Mouse (Mus musculus) neural tube, embryonic 14.5 days (tissue): Measurements from ENCODE around the gene Zbtb20. TPM values are rescaled to one million over a fixed set of nuclear protein-coding genes. Genes with fewer than 3 reads are reported as not detected.

Source experiments
- ATAC-seq: fragments of 200-750 bp; cut with Nextera tagmentation; 2 replicates; pipeline ENCODE4 v1.8.0; 2017; ENCODE audit warnings: low read depth, mild to moderate bottlenecking, moderate TSS enrichment, moderate library complexity
- H3K27ac ChIP-seq: fragments of 300-500 bp; sonication (generic); 2 replicates; pipeline ENCODE4 v1.5.1; 2014; ENCODE audit warnings: low read depth, mild to moderate bottlenecking, control low read depth, low read length, moderate library complexity, mixed read lengths
- H3K27me3 ChIP-seq: fragments of 300-500 bp; sonication (generic); 2 replicates; pipeline ENCODE4 v1.6.1; 2014; ENCODE audit warnings: low read length; ENCODE audit not compliant: control insufficient read depth, insufficient read depth
- H3K36me3 ChIP-seq: fragments of 300-500 bp; sonication (generic); 2 replicates; pipeline ENCODE4 v1.6.1; 2014; ENCODE audit warnings: low read length, mixed read lengths; ENCODE audit not compliant: control insufficient read depth, insufficient read depth
- H3K4me1 ChIP-seq: fragments of 300-500 bp; sonication (generic); 2 replicates; pipeline ENCODE4 v1.6.1; 2014; ENCODE audit warnings: low read length; ENCODE audit not compliant: control insufficient read depth, insufficient read depth
- H3K4me2 ChIP-seq: fragments of 300-500 bp; sonication (generic); 2 replicates; pipeline ENCODE4 v1.6.1; 2014; ENCODE audit warnings: mild to moderate bottlenecking, low read depth, low read length, control low read depth
- H3K4me3 ChIP-seq: fragments of 300-500 bp; sonication (generic); 2 replicates; pipeline ENCODE4 v1.5.1; 2014; ENCODE audit warnings: low read depth, low read length, control low read depth, mixed read lengths
- H3K9ac ChIP-seq: fragments of 300-500 bp; sonication (generic); replicated peaks from 2 replicates; pipeline ENCODE4 v1.6.1; 2014; ENCODE audit warnings: low read depth, mild to moderate bottlenecking, control low read depth, low read length, mixed read lengths
- H3K9me3 ChIP-seq: fragments of 300-500 bp; sonication (generic); 2 replicates; pipeline ENCODE4 v1.6.1; 2016; ENCODE audit warnings: low read length; ENCODE audit not compliant: control insufficient read depth
- WGBS: fragments of 180-500 bp; shearing (Covaris S2); extraction: QIAGEN DNeasy Blood & Tissue Kit; methylation state at CpG from one replicate; pipeline ENCODE4 v1.1.7; 2014; 5-methylcytosine and 5-hydroxymethylcytosine counted together
- polyA plus RNA-seq: library from polyadenylated mRNA; unstranded; fragments of >200 nt; fragmentation: Nextera tagmentation; extraction: Ambion mirVana; gene quantifications from 2 replicates; pipeline ENCODE4 v1.2.1, GENCODE M21; 2014

The Zbtb20 gene
- polyA plus RNA-seq, 1 experiment from 2014 or later = 57.2 TPM

DNA sequence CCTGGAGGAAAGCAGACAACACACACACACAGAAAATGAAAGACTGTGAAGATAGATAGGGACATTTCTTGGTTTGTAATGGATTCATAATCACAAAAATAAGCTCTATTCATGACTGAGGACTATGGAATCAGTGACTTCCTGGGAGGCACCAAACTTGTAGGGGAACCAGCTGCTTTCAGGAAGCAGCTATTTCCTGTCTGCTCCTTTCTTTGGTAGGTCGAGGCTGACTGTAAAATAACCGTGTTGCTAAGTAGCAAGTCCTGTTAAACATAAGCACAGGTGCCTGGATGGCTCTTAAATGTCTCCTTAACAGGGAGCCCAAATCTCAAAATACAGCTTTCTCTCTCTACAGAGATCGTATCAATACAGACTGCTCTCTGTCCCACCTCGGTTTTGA lies 749.2 kb downstream of the Zbtb20 start:
- Histone ChIP-seq H3K27me3 (no peaks in the 10 kb centered on the region), H3K4me1 (no peaks in the 10 kb centered on the region), H3K9ac (no peak overlapping the region), H3K4me2 (no peak overlapping the region), H3K27ac (no peak overlapping the region), H3K9me3 (no peaks in the 10 kb centered on the region), H3K36me3 (no peaks in the 10 kb centered on the region; the same call in 1 of the 2 replicates), H3K4me3 (no peak overlapping the region)
- no peak for ATAC-seq
- WGBS = 80% methylated on average over 4 of the region's 4 CpGs

DNA sequence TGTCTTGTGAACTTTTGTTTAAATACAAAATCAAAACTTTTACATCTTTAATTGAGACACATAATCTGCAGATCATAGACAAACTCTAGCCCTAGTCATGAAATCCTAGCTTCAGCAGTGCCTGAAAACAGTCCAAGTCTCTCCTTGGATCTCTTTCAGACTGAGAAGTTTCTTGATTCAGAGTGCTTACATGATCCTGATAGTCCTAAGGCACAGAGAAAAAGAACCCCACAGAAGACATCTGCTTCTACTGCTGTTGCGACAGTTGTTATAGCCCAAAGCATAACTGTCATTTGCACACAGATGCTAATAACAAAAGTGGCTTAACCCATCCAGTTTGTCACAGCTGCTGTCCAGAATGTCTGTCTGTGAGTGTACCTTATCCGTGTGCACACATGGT lies 749.6 kb downstream of the Zbtb20 start:
- no peak overlapping the region for H3K9ac ChIP-seq
- H3K9me3 ChIP-seq = no peaks in the 10 kb centered on the region
- no peak overlapping the region for H3K4me3 ChIP-seq
- WGBS = 67% methylated on average over 2 of the region's 2 CpGs
- ATAC-seq = no peak
- H3K4me1 ChIP-seq = no peaks in the 10 kb centered on the region
- H3K4me2 ChIP-seq = no peak overlapping the region
- H3K27me3 ChIP-seq = no peaks in the 10 kb centered on the region
- H3K36me3 ChIP-seq = no peaks in the 10 kb centered on the region; the same call in 1 of the 2 replicates
- H3K27ac ChIP-seq = no peak overlapping the region

DNA sequence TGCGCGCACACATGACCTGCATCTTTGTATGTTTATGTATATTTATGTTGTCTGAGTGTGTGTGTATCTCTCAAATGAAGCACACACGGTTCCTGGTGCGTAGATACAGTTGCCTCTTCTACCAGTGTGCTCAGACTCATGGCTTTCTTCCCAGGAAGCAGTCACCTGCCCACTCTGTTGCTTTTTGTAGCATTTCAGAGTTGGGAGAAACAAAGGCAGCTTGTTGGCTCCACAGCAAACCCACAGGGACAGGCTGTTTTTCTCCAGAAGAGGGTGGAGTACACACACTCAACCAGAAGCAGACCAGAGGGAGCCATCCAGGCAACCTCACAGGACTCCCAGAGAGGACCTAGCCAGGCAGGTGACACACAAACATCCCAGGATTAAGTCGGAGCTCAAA lies 750.3 kb downstream of the Zbtb20 start:
- no peak for ATAC-seq
- Histone ChIP-seq H3K9ac (no peak overlapping the region), H3K9me3 (no peaks in the 10 kb centered on the region), H3K27ac (no peak overlapping the region), H3K4me1 (no peaks in the 10 kb centered on the region), H3K4me3 (no peak overlapping the region), H3K36me3 (no peaks in the 10 kb centered on the region; the same call in 1 of the 2 replicates), H3K27me3 (no peaks in the 10 kb centered on the region), H3K4me2 (no peak overlapping the region)
- WGBS = 96% methylated on average over 5 of the region's 5 CpGs

DNA sequence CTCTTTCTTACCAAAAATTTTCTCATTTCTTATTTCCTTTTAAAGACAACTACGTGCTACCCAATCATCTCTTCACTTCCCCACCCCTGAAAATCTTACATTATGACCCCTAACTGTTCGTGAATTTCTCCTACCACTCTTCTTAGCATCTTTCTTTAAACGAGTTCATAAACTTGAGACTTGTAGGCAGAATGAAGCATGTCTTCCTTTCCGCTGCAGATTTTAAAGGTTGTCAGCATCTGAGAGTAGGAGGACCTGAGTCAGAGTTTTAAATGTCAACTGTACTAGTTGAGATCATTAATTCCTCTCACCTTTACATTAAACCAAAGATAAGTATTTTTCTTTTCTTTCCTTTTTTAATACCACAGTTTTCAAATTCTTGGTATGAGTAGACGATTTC lies 753.0 kb downstream of the Zbtb20 start:
- Histone ChIP-seq H3K9me3 (no peaks in the 10 kb centered on the region), H3K36me3 (no peaks in the 10 kb centered on the region; the same call in 1 of the 2 replicates), H3K27ac (no peak overlapping the region), H3K4me2 (no peak overlapping the region), H3K4me1 (no peaks in the 10 kb centered on the region), H3K9ac (no peak overlapping the region), H3K27me3 (no peaks in the 10 kb centered on the region), H3K4me3 (no peak overlapping the region)
- ATAC-seq = no peak
- 90% methylated on average over 5 of the region's 5 CpGs for WGBS

DNA sequence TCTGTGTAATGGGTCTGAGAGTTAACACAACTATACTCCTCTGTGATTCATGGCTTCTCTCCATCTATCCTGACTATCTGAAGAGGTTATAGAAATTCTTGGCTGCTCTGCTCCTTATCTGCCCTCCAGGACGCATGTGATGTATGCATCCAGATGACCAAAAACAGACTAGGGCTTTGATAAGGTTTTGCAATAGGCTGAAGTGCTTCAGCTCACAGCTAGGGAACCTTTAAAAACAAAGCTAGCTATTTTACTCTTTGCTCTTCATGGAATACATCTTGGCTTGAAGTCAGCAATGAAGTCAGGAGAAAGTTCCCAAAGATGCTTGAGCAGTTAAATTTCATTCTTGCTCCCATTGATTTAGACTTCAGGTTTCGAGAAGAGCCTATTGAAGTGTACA lies 756.1 kb downstream of the Zbtb20 start:
- WGBS = 69% methylated on average over 2 of the region's 2 CpGs

DNA sequence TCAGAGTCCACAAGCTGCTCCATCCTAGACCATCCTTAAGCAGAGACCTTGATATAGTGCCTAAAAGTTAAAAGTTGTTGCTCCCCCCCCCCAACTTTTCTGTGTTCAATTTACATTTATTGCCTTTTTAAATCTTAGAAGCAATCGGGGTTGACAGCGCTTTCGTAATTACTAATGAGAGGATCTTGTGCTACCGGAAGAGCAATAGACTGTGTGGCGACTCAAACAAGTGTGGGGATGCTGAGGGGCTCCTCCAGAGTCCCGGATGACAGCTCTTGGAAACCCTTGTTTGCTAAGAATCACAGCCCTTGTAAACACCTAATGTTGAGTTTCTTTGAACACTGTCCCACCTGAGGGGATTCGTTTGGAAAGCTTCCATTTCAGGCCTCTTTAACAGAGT lies 758.4 kb downstream of the Zbtb20 start:
- Histone ChIP-seq H3K9me3 (no peaks in the 10 kb centered on the region), H3K36me3 (no peaks in the 10 kb centered on the region; the same call in 1 of the 2 replicates), H3K27ac (no peak overlapping the region), H3K4me1 (no peaks in the 10 kb centered on the region), H3K27me3 (no peaks in the 10 kb centered on the region), H3K9ac (no peak overlapping the region), H3K4me2 (no peak overlapping the region), H3K4me3 (no peak overlapping the region)
- ATAC-seq = no peak
- WGBS = 82% methylated on average over 7 of the region's 7 CpGs

More for the DNA sequence above, 756.1 kb downstream of the Zbtb20 start:
- no peak overlapping the region for H3K27ac ChIP-seq
- no peaks in the 10 kb centered on the region for H3K9me3 ChIP-seq
- no peak overlapping the region for H3K4me2 ChIP-seq
- no peak for ATAC-seq
- no peak overlapping the region for H3K4me3 ChIP-seq
- H3K9ac ChIP-seq = no peak overlapping the region
- H3K27me3 ChIP-seq = no peaks in the 10 kb centered on the region
- no peaks in the 10 kb centered on the region; the same call in 1 of the 2 replicates for H3K36me3 ChIP-seq
- no peaks in the 10 kb centered on the region for H3K4me1 ChIP-seq

DNA sequence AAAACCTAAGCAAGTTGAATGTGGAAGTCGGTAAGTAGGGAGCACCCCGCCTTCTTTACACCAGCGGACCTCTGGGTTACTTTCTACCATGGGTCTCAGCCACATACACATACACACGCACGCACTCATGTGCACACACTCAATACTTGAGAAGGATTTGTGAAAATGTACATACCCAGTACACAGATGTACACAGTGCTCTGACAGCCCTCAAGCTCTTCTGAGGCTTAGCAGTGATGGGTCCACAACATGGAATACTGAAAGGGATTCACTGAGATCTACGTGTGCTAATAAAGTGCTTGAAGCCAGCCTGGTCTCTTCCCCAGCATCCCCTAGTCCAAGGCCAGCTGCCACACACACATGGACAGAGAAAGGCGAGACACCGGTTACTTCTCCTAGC lies 761.6 kb downstream of the Zbtb20 start:
- no peaks in the 10 kb centered on the region; the same call in 1 of the 2 replicates for H3K36me3 ChIP-seq
- no peaks in the 10 kb centered on the region for H3K4me1 ChIP-seq
- no peak for ATAC-seq
- no peak overlapping the region for H3K9ac ChIP-seq
- 92% methylated on average over 8 of the region's 8 CpGs for WGBS
- no peaks in the 10 kb centered on the region for H3K27me3 ChIP-seq
- H3K9me3 ChIP-seq = no peaks in the 10 kb centered on the region
- no peak overlapping the region for H3K4me3 ChIP-seq
- H3K27ac ChIP-seq = no peak overlapping the region
- H3K4me2 ChIP-seq = no peak overlapping the region

DNA sequence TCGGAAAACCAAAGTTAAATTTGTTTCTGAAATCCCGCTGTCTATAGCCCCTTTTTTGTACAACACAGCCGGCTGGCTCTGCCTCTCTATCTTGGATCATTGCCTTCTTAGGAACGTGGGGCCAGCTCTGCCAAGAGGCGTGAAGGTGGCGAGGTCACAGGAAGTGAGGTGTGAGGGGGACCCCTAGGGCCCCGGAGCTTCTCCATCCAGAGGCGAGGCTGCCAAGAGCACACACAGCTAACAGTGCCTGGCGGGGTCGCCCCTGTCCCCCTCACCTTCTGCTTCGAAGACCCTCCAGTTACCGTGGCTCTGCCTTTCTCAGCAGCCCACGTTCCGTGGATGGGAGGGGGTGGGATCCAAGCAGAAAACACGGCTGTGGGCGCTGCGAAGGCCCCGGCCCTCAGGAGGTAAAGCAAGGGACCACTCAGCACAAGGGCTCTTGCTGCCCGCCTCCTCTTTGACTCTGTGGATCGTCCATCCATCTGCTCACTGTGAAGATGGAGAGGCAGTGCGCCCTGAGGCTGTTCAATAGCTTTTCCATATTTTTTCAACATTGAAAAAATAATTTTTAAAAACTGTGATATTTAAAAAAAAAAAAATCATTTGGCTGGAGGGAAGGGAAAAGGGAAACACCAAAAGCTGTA lies 762.8 kb downstream of the Zbtb20 start:
- WGBS = 78% methylated on average over 21 of the region's 21 CpGs

DNA sequence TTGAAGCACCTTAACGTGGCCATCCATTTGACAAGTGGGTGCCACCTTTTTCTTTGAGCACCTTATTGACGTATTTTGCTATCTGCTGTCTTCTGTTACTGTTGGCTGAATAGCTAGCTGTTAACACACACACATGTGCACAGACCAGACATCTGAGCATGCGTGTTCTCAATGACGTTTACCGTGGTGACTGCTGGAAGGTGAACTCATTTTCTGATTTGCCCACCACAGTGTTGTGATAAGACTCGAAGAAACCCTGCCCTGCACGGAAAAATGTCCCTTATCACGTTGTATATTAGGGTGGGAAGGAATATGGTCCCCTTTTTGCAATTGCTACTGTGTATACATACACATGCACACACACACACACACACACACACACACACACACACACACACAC lies 765.5 kb downstream of the Zbtb20 start:
- no peaks in the 10 kb centered on the region for H3K4me1 ChIP-seq
- H3K27me3 ChIP-seq = no peaks in the 10 kb centered on the region
- no peak overlapping the region for H3K9ac ChIP-seq
- WGBS = 91% methylated on average over 8 of the region's 8 CpGs
- H3K27ac ChIP-seq = no peak overlapping the region
- no peak overlapping the region for H3K4me2 ChIP-seq
- H3K4me3 ChIP-seq = no peak overlapping the region
- no peak for ATAC-seq
- no peaks in the 10 kb centered on the region for H3K36me3 ChIP-seq
- H3K9me3 ChIP-seq = no peaks in the 10 kb centered on the region

More for the DNA sequence above, 762.8 kb downstream of the Zbtb20 start:
- Histone ChIP-seq H3K4me2 (no peak overlapping the region), H3K27ac (no peak overlapping the region), H3K27me3 (no peaks in the 10 kb centered on the region), H3K4me1 (no peaks in the 10 kb centered on the region), H3K36me3 (no peaks in the 10 kb centered on the region; the same call in 1 of the 2 replicates), H3K9ac (no peak overlapping the region), H3K4me3 (no peak overlapping the region), H3K9me3 (no peaks in the 10 kb centered on the region)
- no peak for ATAC-seq
